Mouse (Mus musculus) retina, embryonic 14.5 days (tissue): ENCODE measurements around the gene Serpinc1.

Experiments used
- DNase-seq: peaks from one replicate; pipeline ENCODE4 v3.0.0-alpha.2; 2015; ENCODE audit warnings: low spot score

Serpinc1 gene

DNA sequence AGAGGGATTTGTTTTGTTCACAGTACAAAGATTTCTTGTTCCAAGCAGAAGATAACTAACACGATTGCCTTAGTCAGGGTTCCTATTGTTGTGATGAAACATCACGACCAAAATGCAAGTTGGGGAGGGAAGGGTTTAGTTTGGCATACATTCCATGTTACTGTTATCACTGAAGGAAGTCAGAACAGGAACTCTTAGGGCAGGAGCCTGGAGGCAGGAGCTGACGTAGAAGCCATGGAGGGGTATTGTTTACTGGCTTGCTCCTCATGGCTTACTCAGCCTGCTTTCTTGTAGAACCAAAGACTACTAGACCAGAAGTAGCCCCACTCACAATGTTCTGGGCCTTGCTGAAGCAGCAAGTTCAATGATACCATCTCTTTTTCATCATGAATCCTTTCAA is 68.6 kb downstream of the Serpinc1 start:
- no peak for DNase-seq
